ENCODE assay signal across 8 mouse cellular contexts in genomic region chr12:30911261-30912047, GRCm38 (mm10). TPM values are rescaled to one million over a fixed set of nuclear protein-coding genes. Genes with fewer than 3 reads are reported as not detected.
A peak's percentile ranks its signal among the peaks of the same experiment; 100 is the strongest.
DNase-seq lines count a peak whose midpoint lies in the region; ATAC-seq lines count a peak whose summit lies in the region.

Gene Acp1 (minus strand): TSS chr12:30911589.
Gene Sh3yl1 (plus strand): TSS chr12:30911668.

- no peaks in the 10 kb centered on the region for H3K9me3 ChIP-seq in hindbrain, embryonic 11.5 days (ENCODE audit: control insufficient read depth, low read length)

- H3K9ac ChIP-seq in hindbrain, embryonic 11.5 days (ENCODE audit: low read depth, low read length): peak within 1 kb of the TSS; percentile 84

- peak within 1 kb of the TSS; percentile 95 for H3K4me2 ChIP-seq in hindbrain, embryonic 11.5 days (replicated peaks; ENCODE audit: low read depth, low read length)

- H3K27ac ChIP-seq in hindbrain, embryonic 11.5 days (ENCODE audit: low read depth, low read length): no peak within 1 kb of the TSS

- peak; percentile 96 for ATAC-seq in frontal cortex, adult (ENCODE audit: low TSS enrichment)
- ATAC-seq in hindbrain, embryonic 11.5 days (ENCODE audit: low FRiP score): peak; percentile 97

- under 1% methylated on average over 51 of the region's 52 CpGs for WGBS in hindbrain, embryonic 11.5 days

- H3K27me3 ChIP-seq in hindbrain, embryonic 11.5 days (ENCODE audit: control insufficient read depth, insufficient read depth, low read length): no peaks in the 10 kb centered on the region

- H3K36me3 ChIP-seq in hindbrain, embryonic 11.5 days (ENCODE audit: control insufficient read depth, insufficient read depth, low read length): no peaks in the 10 kb centered on the region

- no peaks in the 10 kb centered on the region; the same call in 1 of the 2 replicates for H3K4me1 ChIP-seq in hindbrain, embryonic 11.5 days (replicated peaks; ENCODE audit: control insufficient read depth, insufficient read depth, low read length)

- peak within 1 kb of the TSS; percentile 72 for H3K4me3 ChIP-seq in hindbrain, embryonic 11.5 days (ENCODE audit: low read depth, low read length)

- DNase-seq in MEL-GATA-1-ER (ENCODE audit: extremely low read depth, low read depth): peak; percentile 56
- peak; percentile 98 for DNase-seq in cerebellum, adult 8-10 months
- peak; percentile 97 for DNase-seq in hindbrain, embryonic 11.5 days (ENCODE audit: low spot score)
- peak; percentile 96 to 98 for DNase-seq in layer of hippocampus, postnatal 10 days (ENCODE audit: low spot score in 2 of 2)
- DNase-seq in lung, postnatal 10 days: peak; percentile 96
- DNase-seq in ovary, postnatal 36 days (ENCODE audit: low spot score): peak; percentile 96
- DNase-seq in thymus, postnatal 25 days: peak; percentile 97

RNA-seq across cellular contexts. Expression of gene Acp1, which starts in this region (rescaled TPM):
- polyA plus RNA-seq in hindbrain, embryonic 11.5 days (2014; fragmentation: Nextera tagmentation; extraction: Ambion mirVana): 166 and 189 TPM in 2 replicates
- total RNA-seq in layer of hippocampus, postnatal 10 days (2021): 10 to 100 TPM; 52.2 to 58.4 TPM

RNA-seq across cellular contexts. Expression of gene Sh3yl1, which starts in this region (rescaled TPM):
- 26.9 and 29.1 TPM in 2 replicates for polyA plus RNA-seq in hindbrain, embryonic 11.5 days (2014; fragmentation: Nextera tagmentation; extraction: Ambion mirVana)
- total RNA-seq in layer of hippocampus, postnatal 10 days (2021): 10 to 100 TPM; 21.5 to 22.2 TPM
